In the genomic region with DNA sequence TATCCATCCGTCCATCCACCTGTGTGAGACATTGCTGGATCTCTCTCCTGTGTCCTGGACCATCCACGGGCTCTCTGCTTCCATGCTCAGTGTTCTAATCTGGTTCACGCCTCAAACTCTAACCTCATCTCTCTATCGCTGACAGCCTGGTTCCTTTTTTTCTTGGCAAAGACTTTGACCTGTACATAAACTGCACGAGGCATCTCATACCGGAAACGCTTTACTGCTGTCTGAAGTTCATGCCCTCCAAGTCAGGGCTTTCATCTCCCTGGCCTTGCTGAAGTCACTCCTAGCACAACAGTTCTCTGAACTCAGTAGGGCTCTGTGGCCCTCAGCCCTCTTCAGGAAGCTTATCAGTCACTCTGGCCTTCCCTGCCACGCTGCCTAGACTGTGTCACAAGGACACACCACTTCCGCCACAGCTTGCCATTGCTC, we compare ENCODE assay signal across 9 mouse cellular contexts. TPM values are rescaled to one million over a fixed set of nuclear protein-coding genes. Genes with fewer than 3 reads are reported as not detected.
DNase-seq lines count a peak whose midpoint lies in the region; ATAC-seq and TF ChIP-seq lines count a peak whose summit lies in the region.
"Had no signal": no experiment of that assay in that cellular context is flagged by ENCODE, and none has a peak within 500 bp of the region (broad histone marks: within the 10 kb centered on the region; RNA-seq: fewer than 3 reads in every experiment).

No protein-coding gene starts in this region.

- no peak for ATAC-seq in midbrain, embryonic 11.5 days (ENCODE audit: low FRiP score)
- no peak for ATAC-seq in midbrain, embryonic 15.5 days (replicated peaks)
- ATAC-seq in inflammation-experienced regulatory T-cells, adult 6 months, result peak; percentile 77
- ATAC-seq in lung, postnatal 0 days, result peak; percentile 69

- H3K4me1 ChIP-seq in midbrain, embryonic 11.5 days (ENCODE audit: control insufficient read depth, insufficient read depth, low read length), result no peaks in the 10 kb centered on the region
- H3K4me1 ChIP-seq in midbrain, embryonic 15.5 days, result no peaks in the 10 kb centered on the region
- H3K4me1 ChIP-seq in lung, postnatal 0 days (ENCODE audit: insufficient read depth, low read depth, low read length), result no peaks in the 10 kb centered on the region
- H3K4me1 ChIP-seq: limb, embryonic 13.5 days had no signal

- no peak overlapping the region for H3K4me3 ChIP-seq in midbrain, embryonic 11.5 days (ENCODE audit: low read depth, low read length)
- no peak overlapping the region for H3K4me3 ChIP-seq in midbrain, embryonic 15.5 days
- H3K4me3 ChIP-seq in lung, postnatal 0 days (ENCODE audit: low read depth, low read length), result no peak overlapping the region
- H3K4me3 ChIP-seq: limb, embryonic 13.5 days had no signal

- TF ChIP-seq EP300 in lung, postnatal 0 days (IDR thresholded peaks at IDR 0.05), result no peak

- 77% methylated on average over 9 of the region's 9 CpGs for WGBS in midbrain, embryonic 11.5 days
- 77% methylated on average over 9 of the region's 9 CpGs for WGBS in midbrain, embryonic 15.5 days
- 27% methylated on average over 9 of the region's 9 CpGs for WGBS in lung, postnatal 0 days

- peak; percentile 56 for DNase-seq in midbrain, embryonic 11.5 days (ENCODE audit: low spot score, missing footprints)
- peak; percentile 17 for DNase-seq in lung, postnatal 0 days (ENCODE audit: low spot score)
- peak; percentile 79 for DNase-seq in thymus, postnatal 0 days (ENCODE audit: low spot score)
- DNase-seq in urinary bladder, postnatal 25 days (ENCODE audit: low spot score), result no peak
- DNase-seq in layer of hippocampus, postnatal 10 days (ENCODE audit: low spot score in 2 of 2), result no peak
- no peak for DNase-seq in right cerebral cortex, postnatal 25 days

- H3K9ac ChIP-seq in midbrain, embryonic 11.5 days (ENCODE audit: low read length), result no peak overlapping the region
- H3K9ac ChIP-seq in midbrain, embryonic 15.5 days, result no peak overlapping the region
- no peak overlapping the region for H3K9ac ChIP-seq in lung, postnatal 0 days (replicated peaks; ENCODE audit: low read depth)
- H3K9ac ChIP-seq: limb, embryonic 13.5 days had no signal

- H3K27me3 ChIP-seq in midbrain, embryonic 11.5 days (ENCODE audit: control insufficient read depth, insufficient read depth, low read length), result no peaks in the 10 kb centered on the region
- no peaks in the 10 kb centered on the region for H3K27me3 ChIP-seq in midbrain, embryonic 15.5 days (replicated peaks)
- H3K27me3 ChIP-seq in lung, postnatal 0 days (replicated peaks; ENCODE audit: insufficient read depth, low read length), result no peaks in the 10 kb centered on the region
- H3K27me3 ChIP-seq: limb, embryonic 13.5 days had no signal

- no peaks in the 10 kb centered on the region for H3K9me3 ChIP-seq in midbrain, embryonic 11.5 days (ENCODE audit: control insufficient read depth, low read length)
- no peaks in the 10 kb centered on the region for H3K9me3 ChIP-seq in midbrain, embryonic 15.5 days
- no peaks in the 10 kb centered on the region for H3K9me3 ChIP-seq in lung, postnatal 0 days (ENCODE audit: low read length)
- H3K9me3 ChIP-seq: limb, embryonic 13.5 days had no signal

- H3K27ac ChIP-seq in midbrain, embryonic 11.5 days (ENCODE audit: low read depth, low read length), result no peak overlapping the region
- no peak overlapping the region for H3K27ac ChIP-seq in midbrain, embryonic 15.5 days
- no peak overlapping the region for H3K27ac ChIP-seq in lung, postnatal 0 days (ENCODE audit: low read length)
- H3K27ac ChIP-seq: limb, embryonic 13.5 days had no signal

- no peak for TF ChIP-seq CTCF in lung, postnatal 0 days (IDR thresholded peaks at IDR 0.05)

- H3K36me3 ChIP-seq in midbrain, embryonic 11.5 days (ENCODE audit: control insufficient read depth, insufficient read depth, low read length), result no peaks in the 10 kb centered on the region
- no peaks in the 10 kb centered on the region for H3K36me3 ChIP-seq in midbrain, embryonic 15.5 days (replicated peaks)
- H3K36me3 ChIP-seq in lung, postnatal 0 days (ENCODE audit: insufficient read depth, low read length), result no peaks in the 10 kb centered on the region
- H3K36me3 ChIP-seq: limb, embryonic 13.5 days had no signal

- H3K4me2 ChIP-seq in midbrain, embryonic 11.5 days, result no peak overlapping the region
- H3K4me2 ChIP-seq in midbrain, embryonic 15.5 days, result no peak overlapping the region
- H3K4me2 ChIP-seq in lung, postnatal 0 days (replicated peaks; ENCODE audit: low read depth, low read length), result no peak overlapping the region
- H3K4me2 ChIP-seq: limb, embryonic 13.5 days had no signal

RNA-seq across cellular contexts. Expression of gene C2cd5, which starts 15.1 kb away (rescaled TPM):
- polyA plus RNA-seq in midbrain, embryonic 11.5 days (2014; fragmentation: Nextera tagmentation; extraction: Ambion mirVana), result 29.1 and 29.2 TPM in 2 replicates
- 46.5 and 51.4 TPM in 2 replicates for polyA plus RNA-seq in midbrain, embryonic 15.5 days (2015; fragmentation: Nextera tagmentation; extraction: Ambion mirVana)
- polyA plus RNA-seq in inflammation-experienced regulatory T-cells, adult 6 months (2017; shearing (Covaris generic)), result 10 to 100 TPM; 50.1 to 82.6 (median 80.9) TPM
- 8.7 and 9.0 TPM in 2 replicates for polyA plus RNA-seq in lung, postnatal 0 days (2015; fragmentation: Nextera tagmentation; extraction: Ambion mirVana)
- 22.7 and 29.0 TPM in 2 replicates for polyA plus RNA-seq in thymus, postnatal 0 days (2015; fragmentation: Nextera tagmentation; extraction: Ambion mirVana)
- total RNA-seq in layer of hippocampus, postnatal 10 days (2021), result 10 to 100 TPM; 66.6 to 77.6 TPM

RNA-seq across cellular contexts. Expression of gene Etnk1, which starts 52.0 kb away (rescaled TPM):
- 30.7 and 32.3 TPM in 2 replicates for polyA plus RNA-seq in midbrain, embryonic 11.5 days (2014; fragmentation: Nextera tagmentation; extraction: Ambion mirVana)
- polyA plus RNA-seq in midbrain, embryonic 15.5 days (2015; fragmentation: Nextera tagmentation; extraction: Ambion mirVana), result 45.0 and 50.3 TPM in 2 replicates
- 10 to 100 TPM; 15.2 to 39.5 (median 37.0) TPM for polyA plus RNA-seq in inflammation-experienced regulatory T-cells, adult 6 months (2017; shearing (Covaris generic))
- polyA plus RNA-seq in lung, postnatal 0 days (2015; fragmentation: Nextera tagmentation; extraction: Ambion mirVana), result 11.1 and 12.6 TPM in 2 replicates
- polyA plus RNA-seq in thymus, postnatal 0 days (2015; fragmentation: Nextera tagmentation; extraction: Ambion mirVana), result 33.2 and 37.9 TPM in 2 replicates
- total RNA-seq in layer of hippocampus, postnatal 10 days (2021), result 100 to 1,000 TPM; 142 to 157 TPM

Comparison
In these comparisons a context has a peak if more than half of its experiments do, and no peak if none do; other contexts are left out.
1. ATAC-seq: peak in inflammation-experienced regulatory T-cells, adult 6 months (single experiment) and lung, postnatal 0 days (single experiment); none in midbrain, embryonic 11.5 days (single experiment) and midbrain, embryonic 15.5 days (single experiment).
2. DNase-seq: peak in midbrain, embryonic 11.5 days (single experiment), lung, postnatal 0 days (single experiment) and thymus, postnatal 0 days (single experiment); none in urinary bladder, postnatal 25 days (single experiment), layer of hippocampus, postnatal 10 days (0 of 2) and right cerebral cortex, postnatal 25 days (single experiment).